11 mouse cellular contexts compared by ENCODE assay signal in genomic region chr7:96773585-96774225, GRCm38 (mm10).
A peak's percentile ranks its signal among the peaks of the same experiment; 100 is the strongest.
DNase-seq lines count a peak whose midpoint lies in the region; ATAC-seq lines count a peak whose summit lies in the region.
"Had no signal": no experiment of that assay in that cellular context is flagged by ENCODE, and none has a peak within 500 bp of the region (broad histone marks: within the 10 kb centered on the region; RNA-seq: fewer than 3 reads in every experiment).

No protein-coding gene starts in this region.

- peaks cover 25% of the 10 kb centered on the region for H3K4me1 ChIP-seq in forebrain, embryonic 16.5 days (replicated peaks; ENCODE audit: control insufficient read depth, insufficient read depth, low read length)

- H3K27me3 ChIP-seq in forebrain, embryonic 16.5 days (replicated peaks; ENCODE audit: control insufficient read depth, insufficient read depth, low read length): no peaks in the 10 kb centered on the region
- H3K27me3 ChIP-seq: midbrain, embryonic 13.5 days; Patski had no signal

- H3K36me3 ChIP-seq in forebrain, embryonic 16.5 days (ENCODE audit: control insufficient read depth, insufficient read depth): peaks cover 12% of the 10 kb centered on the region

- peak overlapping the region; percentile 69 for H3K27ac ChIP-seq in forebrain, embryonic 16.5 days (ENCODE audit: low read length)
- H3K27ac ChIP-seq: midbrain, embryonic 13.5 days had no signal

- peak; percentile 57 for DNase-seq in layer of hippocampus, adult 9-11 months
- no peak for DNase-seq in layer of hippocampus, postnatal 14 days (ENCODE audit: low spot score in 2 of 2)
- DNase-seq in NIH3T3 (ENCODE audit: low read depth): peak; percentile 35
- peak; percentile 30 for DNase-seq in cerebellum, adult 8-10 months
- DNase-seq in urinary bladder, postnatal 25 days (ENCODE audit: low spot score): no peak
- DNase-seq in thymus, postnatal 10 days (ENCODE audit: low spot score in 2 of 2): no peak
- DNase-seq: gastrocnemius, postnatal 10 days; thymus, postnatal 25 days had no signal

- 75% methylated on average over 17 of the region's 17 CpGs for WGBS in forebrain, embryonic 16.5 days

- no peak overlapping the region for H3K4me3 ChIP-seq in forebrain, embryonic 16.5 days (replicated peaks; ENCODE audit: low read length)
- H3K4me3 ChIP-seq: midbrain, embryonic 13.5 days had no signal

- H3K4me2 ChIP-seq in forebrain, embryonic 16.5 days (ENCODE audit: low read length): no peak overlapping the region
- H3K4me2 ChIP-seq: midbrain, embryonic 13.5 days had no signal

- peak; percentile 55 for ATAC-seq in forebrain, embryonic 16.5 days
- ATAC-seq: midbrain, embryonic 13.5 days; Patski had no signal

- 0 out of 2 replicates have a peak, but pooled peaks cover 2% of the 10 kb centered on the region for H3K9me3 ChIP-seq in forebrain, embryonic 16.5 days (ENCODE audit: control insufficient read depth, low read length)
- H3K9me3 ChIP-seq: midbrain, embryonic 13.5 days had no signal

- H3K9ac ChIP-seq in forebrain, embryonic 16.5 days (replicated peaks; ENCODE audit: low read depth, low read length): no peak overlapping the region
- H3K9ac ChIP-seq: midbrain, embryonic 13.5 days had no signal

Comparison
In these comparisons a context has a peak if more than half of its experiments do, and no peak if none do; other contexts are left out.
1. DNase-seq: peak in layer of hippocampus, adult 9-11 months (single experiment), NIH3T3 (single experiment) and cerebellum, adult 8-10 months (single experiment); none in layer of hippocampus, postnatal 14 days (0 of 2), urinary bladder, postnatal 25 days (single experiment) and thymus, postnatal 10 days (0 of 2).